Mouse (Mus musculus) gastrocnemius, postnatal 36 days (tissue): ENCODE measurements around the gene Gm32717. TPM values are rescaled to one million over a fixed set of nuclear protein-coding genes. Genes with fewer than 3 reads are reported as not detected.
"Not testable (repeated sequence)": the region's sequence is repeated elsewhere in the genome, so short reads cannot be mapped to it uniquely, and the experiment has no call there.

Experiments
- DNase-seq, 2 experiments: peaks; one replicate each; pipeline ENCODE4 v3.0.0; 2022
- intact Hi-C: fragments of 180-260 bp; cut with DNase I; formaldehyde crosslinking; loops from one replicate; pipeline ENCODE4 v1.15.1; 2025
- long read RNA-seq, 2 experiments: library from polyadenylated mRNA; stranded (forward); transcript quantifications; one replicate each; pipeline ENCODE4 v2.0.0; 2021
- total RNA-seq, 2 experiments: library from RNA; stranded (reverse); gene quantifications; 2 replicates each; pipeline ENCODE4 v1.2.3; 2021

The Gm32717 gene
- total RNA-seq = under 1 TPM; 0.47 to 0.48 TPM
- long read RNA-seq, experiment 1 = 0 reads
- long read RNA-seq, experiment 2 = 0 reads

DNA sequence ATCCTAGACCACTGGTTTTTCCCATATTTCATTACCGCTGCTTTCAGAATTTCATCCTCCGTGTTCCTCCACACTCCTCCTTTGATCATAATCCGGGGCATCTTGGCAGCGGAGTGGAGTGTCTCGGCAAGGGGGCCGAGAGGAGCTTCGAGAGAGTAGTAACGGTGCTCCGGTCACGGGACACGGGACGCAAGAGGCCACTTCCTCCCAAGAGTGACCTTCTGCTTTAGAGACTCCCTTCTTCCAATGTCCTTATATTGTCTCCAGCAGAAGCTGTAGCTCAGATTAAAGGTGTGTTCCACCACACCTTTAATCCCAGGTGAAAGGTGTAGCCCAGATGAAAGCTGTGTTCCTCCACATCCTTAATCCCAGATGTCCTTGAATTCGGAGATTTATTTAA, at the start of gene Gm32717:
Gene Gm32717 (minus strand): TSS at position 101 of the 400 bp plus-strand sequence.
- DNase-seq, intact Hi-C loops: not testable (repeated sequence)

DNA sequence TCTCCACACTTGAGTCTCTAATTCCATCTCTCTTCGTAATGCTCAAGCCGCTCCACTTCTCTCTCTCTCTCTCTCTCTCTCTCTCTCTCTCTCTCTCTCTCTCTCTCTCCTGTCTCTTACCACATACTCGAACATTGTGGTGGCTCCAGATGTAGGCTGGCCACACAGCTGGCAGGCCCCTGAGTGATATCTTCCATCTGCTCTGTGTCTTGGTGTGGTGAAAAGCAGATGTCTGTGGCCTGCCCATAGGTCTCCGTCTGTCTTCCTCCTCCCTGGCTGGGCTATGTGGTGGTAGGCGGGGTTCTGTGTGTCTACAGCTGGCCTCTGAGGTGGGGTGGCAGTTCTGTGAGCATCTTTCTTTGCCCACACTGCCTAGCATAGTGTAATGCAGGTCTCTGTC, 42.4 kb upstream of the Gm32717 start:
- DNase-seq, intact Hi-C loops: not testable (repeated sequence)

DNA sequence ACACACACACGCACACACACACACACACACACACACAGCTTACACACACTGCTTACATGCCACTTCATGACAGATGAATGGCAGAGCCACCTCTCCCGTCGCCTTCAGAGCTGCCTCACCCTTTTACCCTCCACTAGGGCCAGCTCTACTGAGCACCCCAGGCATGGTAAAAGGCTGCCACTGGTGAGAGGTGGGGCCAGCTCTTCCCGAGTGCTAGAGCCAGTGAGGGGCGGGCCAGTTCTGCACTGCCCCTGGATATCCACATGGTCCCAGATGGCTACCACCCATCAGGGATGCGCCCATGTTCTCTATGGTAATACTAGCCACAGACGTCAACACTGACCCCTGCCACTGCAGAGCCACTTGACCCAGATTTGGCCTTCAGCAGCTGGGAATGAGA, 42.0 kb upstream of the Gm32717 start:
- intact Hi-C loops, DNase-seq: not testable (repeated sequence)

DNA sequence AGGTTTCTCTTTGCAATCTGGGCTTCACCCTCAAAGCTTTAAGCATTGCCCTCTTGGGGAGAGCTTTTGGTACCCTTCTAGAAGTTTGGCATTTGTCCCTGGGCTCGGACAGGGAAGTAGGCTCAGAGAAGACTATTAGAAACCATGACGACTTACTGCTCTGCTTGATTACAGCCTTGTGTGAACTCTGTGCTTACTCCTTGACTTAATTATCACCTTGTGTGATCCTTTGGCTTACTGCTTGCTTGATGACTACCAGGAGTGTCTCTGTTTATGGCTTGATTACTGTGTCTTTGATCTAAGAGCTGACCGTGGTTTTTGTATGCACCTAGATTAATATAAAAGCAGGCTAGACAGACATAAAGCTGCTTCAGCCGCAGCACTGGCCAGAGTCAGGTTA, 37.5 kb upstream of the Gm32717 start:
- DNase-seq, intact Hi-C loops: not testable (repeated sequence)

DNA sequence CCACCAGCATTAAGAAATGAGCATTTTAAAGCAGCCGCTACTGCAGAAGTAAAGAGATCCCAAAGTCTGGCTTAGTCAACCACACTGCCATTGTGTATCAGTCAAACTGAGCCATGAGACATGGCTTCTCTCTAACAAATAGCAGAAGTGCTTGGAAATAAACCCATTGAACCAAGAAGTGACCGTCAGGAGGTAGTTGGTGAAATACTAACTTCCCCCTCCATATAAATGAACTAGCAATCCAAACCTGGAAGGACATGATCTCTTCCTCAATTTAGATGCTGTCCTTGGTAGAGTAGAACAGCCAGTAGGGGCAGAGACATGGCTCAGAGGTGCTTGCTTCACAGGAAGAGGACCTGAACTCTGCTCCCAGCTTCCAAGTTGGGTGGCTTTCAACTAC, 30.8 kb upstream of the Gm32717 start:
- DNase-seq, intact Hi-C loops: not testable (repeated sequence)

DNA sequence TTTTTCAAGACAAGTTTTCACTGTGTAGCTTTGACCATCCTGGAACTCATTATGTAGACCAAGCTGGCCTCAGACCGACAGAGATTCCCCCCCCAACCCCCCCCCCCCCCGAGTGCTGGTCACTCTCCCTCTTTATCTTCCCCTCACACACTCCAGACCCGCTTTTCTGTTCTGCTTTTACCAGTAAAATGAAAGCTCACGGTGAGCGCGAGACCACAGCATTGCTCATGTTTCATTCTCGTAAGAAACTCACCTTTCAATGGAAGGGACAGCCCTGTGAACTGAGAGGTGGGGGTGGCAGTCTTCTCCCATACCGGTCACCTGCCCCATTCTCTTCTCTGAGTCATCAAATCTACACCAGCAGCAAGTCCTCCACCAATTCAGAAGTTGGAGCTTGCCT, 28.2 kb upstream of the Gm32717 start:
- DNase-seq, intact Hi-C loops: not testable (repeated sequence)

DNA sequence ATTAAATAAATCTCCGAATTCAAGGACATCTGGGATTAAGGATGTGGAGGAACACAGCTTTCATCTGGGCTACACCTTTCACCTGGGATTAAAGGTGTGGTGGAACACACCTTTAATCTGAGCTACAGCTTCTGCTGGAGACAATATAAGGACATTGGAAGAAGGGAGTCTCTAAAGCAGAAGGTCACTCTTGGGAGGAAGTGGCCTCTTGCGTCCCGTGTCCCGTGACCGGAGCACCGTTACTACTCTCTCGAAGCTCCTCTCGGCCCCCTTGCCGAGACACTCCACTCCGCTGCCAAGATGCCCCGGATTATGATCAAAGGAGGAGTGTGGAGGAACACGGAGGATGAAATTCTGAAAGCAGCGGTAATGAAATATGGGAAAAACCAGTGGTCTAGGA, 17.8 kb upstream of the Gm32717 start, which contains the start of gene Gm32802:
Gene Gm32802 (plus strand): TSS at position 301 of the 400 bp plus-strand sequence.
- DNase-seq, intact Hi-C loops: not testable (repeated sequence)

DNA sequence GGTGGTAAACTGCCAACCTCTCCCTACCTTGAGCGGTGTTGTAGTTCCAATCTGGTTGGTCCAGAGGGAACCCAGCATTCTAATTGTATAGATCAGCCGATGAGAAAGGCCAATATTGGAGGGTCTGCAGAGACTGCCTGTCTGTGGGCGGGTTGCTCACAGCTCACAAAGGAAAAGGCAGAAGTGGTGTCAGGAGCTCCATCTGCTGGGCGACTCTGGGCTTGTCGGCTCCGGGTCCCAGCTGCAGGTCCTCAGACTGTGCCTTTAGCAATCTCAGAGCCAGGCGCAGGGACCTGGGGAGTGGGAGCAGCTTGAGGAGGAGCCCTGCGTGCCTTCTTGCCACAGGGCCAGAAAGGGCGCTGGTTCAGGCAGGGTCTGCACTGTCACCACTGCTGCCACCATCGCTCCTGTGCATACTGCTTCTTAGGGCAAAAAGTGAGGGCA, 10.3 kb upstream of the Gm32717 start:
- intact Hi-C loops = no loop called here
- peak in 1 of 2 experiments; percentile 9 for DNase-seq

DNA sequence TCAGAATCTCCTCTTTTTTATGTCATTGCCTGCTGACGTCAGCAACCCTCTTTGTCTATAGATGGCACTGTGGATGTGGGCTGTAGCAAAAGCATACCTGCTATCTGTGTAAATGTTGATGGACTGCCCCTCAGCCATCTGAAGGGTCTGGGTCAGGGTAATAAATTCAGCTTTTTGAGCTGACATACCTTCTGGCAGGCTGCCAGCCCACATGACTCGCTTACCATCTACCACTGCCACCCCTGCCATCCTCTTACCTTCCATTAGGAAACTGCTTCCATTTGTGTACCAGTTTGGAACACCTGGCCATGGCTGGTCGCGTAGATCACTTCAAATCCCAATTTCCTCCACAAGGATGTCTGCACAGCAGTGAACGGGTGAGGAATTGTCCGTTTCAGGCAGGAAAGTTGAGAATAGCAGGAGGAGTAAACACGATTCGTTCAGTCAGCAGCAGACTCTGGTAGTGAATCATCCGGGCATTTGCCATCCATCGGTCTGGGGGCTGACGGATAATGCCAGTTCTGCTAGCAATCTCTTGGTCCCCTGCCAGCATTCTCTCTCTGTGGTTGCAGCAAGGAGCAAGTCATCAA, 8.5 kb upstream of the Gm32717 start:
- not testable (repeated sequence) for DNase-seq

DNA sequence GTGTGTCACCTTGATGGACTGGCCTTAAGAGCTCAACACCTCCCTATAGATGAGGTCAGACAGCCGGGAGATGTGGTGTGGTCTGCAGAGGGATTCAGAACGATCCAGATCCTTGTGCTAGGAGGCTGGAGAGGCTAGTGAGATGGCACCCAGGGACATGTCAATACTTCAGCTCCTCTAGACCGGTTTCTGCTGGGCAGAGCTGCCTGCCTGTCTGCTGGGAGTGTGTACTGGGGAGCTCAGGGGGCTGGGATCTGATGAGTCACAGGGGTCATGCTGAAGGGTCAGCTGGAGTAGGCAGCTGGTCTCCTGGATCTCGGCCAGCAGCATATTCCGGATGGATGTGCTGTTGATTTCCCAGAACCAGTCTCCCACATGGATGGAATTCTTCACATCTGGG, 8.0 kb downstream of the Gm32717 start:
- DNase-seq, intact Hi-C loops: not testable (repeated sequence)

More for the DNA sequence above, 8.5 kb upstream of the Gm32717 start:
- intact Hi-C loops = not testable (repeated sequence)

DNA sequence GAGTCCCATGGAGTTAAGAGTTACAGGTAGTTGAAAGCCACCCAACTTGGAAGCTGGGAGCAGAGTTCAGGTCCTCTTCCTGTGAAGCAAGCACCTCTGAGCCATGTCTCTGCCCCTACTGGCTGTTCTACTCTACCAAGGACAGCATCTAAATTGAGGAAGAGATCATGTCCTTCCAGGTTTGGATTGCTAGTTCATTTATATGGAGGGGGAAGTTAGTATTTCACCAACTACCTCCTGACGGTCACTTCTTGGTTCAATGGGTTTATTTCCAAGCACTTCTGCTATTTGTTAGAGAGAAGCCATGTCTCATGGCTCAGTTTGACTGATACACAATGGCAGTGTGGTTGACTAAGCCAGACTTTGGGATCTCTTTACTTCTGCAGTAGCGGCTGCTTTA, 13.0 kb downstream of the Gm32717 start:
- DNase-seq, intact Hi-C loops: not testable (repeated sequence)

DNA sequence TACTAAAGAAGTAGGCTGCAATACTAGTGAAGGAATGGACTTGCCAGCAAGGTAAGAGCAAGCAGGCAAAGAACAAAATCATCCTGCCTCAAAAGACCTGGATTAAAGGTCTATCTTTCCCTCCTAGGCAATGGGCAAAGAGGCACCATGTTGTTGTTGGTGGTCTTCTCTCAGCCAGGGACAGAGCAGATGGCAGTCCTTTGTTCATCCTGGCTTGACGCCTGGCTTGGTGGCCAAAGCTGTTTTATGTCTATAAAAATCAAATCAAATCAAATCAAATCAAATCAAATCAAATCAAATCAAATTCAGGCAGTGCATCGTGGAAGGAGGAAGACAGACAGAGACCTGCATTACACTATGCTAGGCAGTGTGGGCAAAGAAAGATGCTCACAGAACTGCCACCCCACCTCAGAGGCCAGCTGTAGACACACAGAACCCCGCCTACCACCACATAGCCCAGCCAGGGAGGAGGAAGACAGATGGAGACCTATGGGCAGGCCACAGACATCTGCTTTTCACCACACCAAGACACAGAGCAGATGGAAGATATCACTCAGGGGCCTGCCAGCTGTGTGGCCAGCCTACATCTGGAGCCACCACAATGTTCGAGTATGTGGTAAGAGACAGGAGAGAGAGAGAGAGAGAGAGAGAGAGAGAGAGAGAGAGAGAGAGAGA, 24.7 kb downstream of the Gm32717 start:
- intact Hi-C loops, DNase-seq: not testable (repeated sequence)

DNA sequence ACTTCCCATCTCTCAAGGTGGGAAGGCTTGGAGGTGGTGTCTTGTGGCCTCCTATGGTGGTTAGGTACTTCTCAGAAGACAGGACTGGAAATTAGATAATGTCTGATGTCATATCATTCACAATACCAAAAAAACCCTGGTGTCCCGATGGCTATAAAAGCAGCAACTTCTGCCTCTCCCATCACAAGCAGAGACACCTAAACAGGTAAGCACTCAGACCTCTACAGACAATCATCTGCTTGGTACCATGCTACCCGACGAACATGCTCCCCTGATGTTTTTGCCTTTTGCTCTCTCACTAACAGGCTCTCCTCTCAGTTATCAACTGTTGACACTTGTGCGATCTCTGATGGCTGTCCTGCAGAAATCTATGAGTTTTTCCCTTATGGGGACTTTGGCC, 35.9 kb downstream of the Gm32717 start, which contains the start of gene Il22:
Gene Il22 (plus strand): TSS at position 301 of the 400 bp plus-strand sequence.
- DNase-seq = no peak
- intact Hi-C loops = no loop called here

DNA sequence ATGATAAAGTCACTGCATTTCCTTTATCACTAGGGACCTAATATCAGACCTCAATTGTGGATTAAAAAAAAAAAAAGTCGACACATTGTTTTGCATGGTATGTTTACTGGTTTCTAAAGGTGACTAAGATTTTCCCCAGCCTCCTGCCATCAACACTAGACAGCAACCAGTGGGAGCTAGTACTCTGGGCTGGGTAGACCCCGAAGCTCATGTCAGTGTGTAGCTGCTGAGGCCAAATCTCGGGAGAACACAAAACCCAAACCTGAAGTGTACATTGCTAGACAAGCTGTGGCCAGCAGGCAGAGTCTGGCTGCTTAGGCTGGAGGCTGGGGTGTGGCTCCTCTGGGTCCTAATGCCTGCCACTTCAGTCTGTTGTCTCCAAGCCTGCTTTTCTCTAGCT, 45.4 kb downstream of the Gm32717 start:
- intact Hi-C loops, DNase-seq: not testable (repeated sequence)

Other genes with a start within 250 kb of the Gm32717 start
- gene Mdm1, start 99.0 kb downstream of the Gm32717 start, total RNA-seq = 1 to 10 TPM; 1.9 to 3.0 TPM
- not detected for gene Il22, start 35.8 kb downstream of the Gm32717 start, total RNA-seq
- gene Gm32802, start 17.9 kb upstream of the Gm32717 start, total RNA-seq = under 1 TPM; 0.47 to 0.48 TPM
- not detected for gene Iltifb, start 54.3 kb upstream of the Gm32717 start, total RNA-seq
- gene Gm9040, start 86.2 kb upstream of the Gm32717 start, total RNA-seq = not detected
- not detected for gene Gm9044, start 91.6 kb upstream of the Gm32717 start, total RNA-seq
- gene Gm9045, start 97.1 kb upstream of the Gm32717 start, total RNA-seq = not detected
- gene Gm9046, start 102.5 kb upstream of the Gm32717 start, total RNA-seq = not detected
- gene Gm9048, start 107.9 kb upstream of the Gm32717 start, total RNA-seq = not detected
- gene Gm9049, start 113.3 kb upstream of the Gm32717 start, total RNA-seq = not detected
- gene Ifng, start 200.3 kb upstream of the Gm32717 start, total RNA-seq = not detected